Mouse (Mus musculus): ENCODE measurements at regions not wholly inside any gene's neighbourhood (a gene's known extent, or its start where the extent isn't known, plus 50 kb on each side); places are given as distances from the start of the nearest gene placed in this dataset.
"Not testable (repeated sequence)": the region's sequence is repeated elsewhere in the genome, so short reads cannot be mapped to it uniquely, and the experiment has no call there.

- H3K9me3 ChIP-seq = no peaks in the 10 kb centered on the region
- H3K27me3 ChIP-seq = no peaks in the 10 kb centered on the region
- no peak overlapping the region for H3K4me3 ChIP-seq
- H3K36me3 ChIP-seq = no peaks in the 10 kb centered on the region
- H3K27ac ChIP-seq = no peak overlapping the region
- no peak overlapping the region for H3K9ac ChIP-seq
- ATAC-seq (ENCODE audit: low FRiP score) = no peak
- 65% methylated on average over 5 of the region's 5 CpGs for WGBS
- no peaks in the 10 kb centered on the region for H3K4me1 ChIP-seq (replicated peaks)
- no peak overlapping the region for H3K4me2 ChIP-seq
Observed at GRCm38 (mm10) chr3:34751551-34751950, 101.3 kb downstream of the Sox2 start.

GRCm38 (mm10) chr3:34753557-34753956, 103.4 kb downstream of the Sox2 start:
- H3K4me2 ChIP-seq = no peak overlapping the region
- H3K4me1 ChIP-seq (replicated peaks) = no peaks in the 10 kb centered on the region
- no peaks in the 10 kb centered on the region for H3K9me3 ChIP-seq
- ATAC-seq (ENCODE audit: low FRiP score) = no peak
- no peaks in the 10 kb centered on the region for H3K27me3 ChIP-seq
- H3K4me3 ChIP-seq = no peak overlapping the region
- no peak overlapping the region for H3K9ac ChIP-seq
- H3K27ac ChIP-seq = no peak overlapping the region
- WGBS = 67% methylated on average over 8 of the region's 8 CpGs
- no peaks in the 10 kb centered on the region for H3K36me3 ChIP-seq

DNA sequence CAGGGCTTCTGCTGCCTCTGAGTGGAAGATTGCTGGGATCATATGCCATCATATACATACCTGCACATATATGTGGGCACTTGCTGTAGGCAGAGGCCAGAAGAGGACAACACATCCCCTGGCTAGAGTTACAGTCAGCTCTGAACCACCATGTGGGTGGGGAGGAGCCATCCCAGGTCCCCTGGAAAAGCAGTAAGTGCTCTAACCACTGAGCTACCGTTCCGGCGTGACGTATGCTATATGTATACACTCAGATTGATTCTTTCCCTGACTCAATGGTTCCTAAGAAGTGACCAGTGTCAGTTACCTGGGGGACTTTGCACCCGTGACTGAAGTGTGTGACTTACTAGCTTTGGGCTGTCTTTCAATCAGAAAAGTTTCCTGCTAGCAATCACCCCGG, 104.6 kb downstream of the Sox2 start:
- H3K27me3 ChIP-seq = no peaks in the 10 kb centered on the region
- no peak overlapping the region for H3K4me2 ChIP-seq
- H3K9me3 ChIP-seq = no peaks in the 10 kb centered on the region
- H3K4me1 ChIP-seq (replicated peaks) = no peaks in the 10 kb centered on the region
- ATAC-seq (ENCODE audit: low FRiP score) = no peak
- no peaks in the 10 kb centered on the region for H3K36me3 ChIP-seq
- no peak overlapping the region for H3K27ac ChIP-seq
- 91% methylated on average over 6 of the region's 6 CpGs for WGBS
- H3K9ac ChIP-seq = no peak overlapping the region
- no peak overlapping the region for H3K4me3 ChIP-seq

GRCm38 (mm10) chr3:34755282-34755681, 105.1 kb downstream of the Sox2 start:
- not testable (repeated sequence) for H3K9me3 ChIP-seq; H3K27me3 ChIP-seq; H3K4me2 ChIP-seq; H3K36me3 ChIP-seq; H3K9ac ChIP-seq; ATAC-seq (ENCODE audit: low FRiP score); H3K4me3 ChIP-seq; H3K4me1 ChIP-seq (replicated peaks); H3K27ac ChIP-seq
- 97% methylated on average over 5 of the region's 5 CpGs for WGBS

GRCm38 (mm10) chr3:34756632-34757031, 106.4 kb downstream of the Sox2 start:
- no peaks in the 10 kb centered on the region for H3K36me3 ChIP-seq
- ATAC-seq (ENCODE audit: low FRiP score) = no peak
- H3K4me2 ChIP-seq = no peak overlapping the region
- H3K27ac ChIP-seq = no peak overlapping the region
- WGBS = 32% methylated on average over 7 of the region's 7 CpGs
- H3K9ac ChIP-seq = no peak overlapping the region
- H3K9me3 ChIP-seq = no peaks in the 10 kb centered on the region
- H3K4me1 ChIP-seq (replicated peaks) = no peaks in the 10 kb centered on the region
- no peak overlapping the region for H3K4me3 ChIP-seq
- H3K27me3 ChIP-seq = no peaks in the 10 kb centered on the region

- no peaks in the 10 kb centered on the region for H3K9me3 ChIP-seq
- H3K36me3 ChIP-seq = no peaks in the 10 kb centered on the region
- 64% methylated on average over 6 of the region's 6 CpGs for WGBS
- ATAC-seq (ENCODE audit: low FRiP score) = no peak
- H3K4me3 ChIP-seq = no peak overlapping the region
- no peaks in the 10 kb centered on the region for H3K4me1 ChIP-seq (replicated peaks)
- H3K27ac ChIP-seq = no peak overlapping the region
- no peak overlapping the region for H3K9ac ChIP-seq
- H3K4me2 ChIP-seq = no peak overlapping the region
- no peaks in the 10 kb centered on the region for H3K27me3 ChIP-seq
Observed at GRCm38 (mm10) chr3:34757130-34757529, 106.9 kb downstream of the Sox2 start.

GRCm38 (mm10) chr3:34757813-34758510, 107.8 kb downstream of the Sox2 start:
- Histone ChIP-seq H3K4me2 (no peak overlapping the region), H3K4me3 (no peak overlapping the region), H3K9me3 (no peaks in the 10 kb centered on the region), H3K36me3 (no peaks in the 10 kb centered on the region), H3K27me3 (no peaks in the 10 kb centered on the region), H3K9ac (no peak overlapping the region), H3K4me1 (replicated peaks) (no peaks in the 10 kb centered on the region), H3K27ac (no peak overlapping the region)
- no peak for ATAC-seq (ENCODE audit: low FRiP score)
- 38% methylated on average over 13 of the region's 13 CpGs for WGBS

- H3K27ac ChIP-seq = no peak overlapping the region
- H3K27me3 ChIP-seq = no peaks in the 10 kb centered on the region
- no peaks in the 10 kb centered on the region for H3K36me3 ChIP-seq
- no peaks in the 10 kb centered on the region for H3K4me1 ChIP-seq (replicated peaks)
- no peaks in the 10 kb centered on the region for H3K9me3 ChIP-seq
- no peak overlapping the region for H3K9ac ChIP-seq
- H3K4me3 ChIP-seq = no peak overlapping the region
- ATAC-seq (ENCODE audit: low FRiP score) = no peak
- no peak overlapping the region for H3K4me2 ChIP-seq
- WGBS = 74% methylated on average over 19 of the region's 19 CpGs
Observed at GRCm38 (mm10) chr3:34759942-34760640, 109.9 kb downstream of the Sox2 start.

GRCm38 (mm10) chr3:34761162-34761769, 111.1 kb downstream of the Sox2 start:
- no peak overlapping the region for H3K9ac ChIP-seq
- H3K4me2 ChIP-seq = no peak overlapping the region
- no peak overlapping the region for H3K27ac ChIP-seq
- ATAC-seq (ENCODE audit: low FRiP score) = no peak
- H3K9me3 ChIP-seq = no peaks in the 10 kb centered on the region
- H3K4me1 ChIP-seq (replicated peaks) = no peaks in the 10 kb centered on the region
- WGBS = 73% methylated on average over 7 of the region's 7 CpGs
- H3K36me3 ChIP-seq = no peaks in the 10 kb centered on the region
- H3K27me3 ChIP-seq = no peaks in the 10 kb centered on the region
- no peak overlapping the region for H3K4me3 ChIP-seq

GRCm38 (mm10) chr3:34761783-34762182, 111.6 kb downstream of the Sox2 start:
- no peak overlapping the region for H3K27ac ChIP-seq
- H3K36me3 ChIP-seq = no peaks in the 10 kb centered on the region
- no peak for ATAC-seq (ENCODE audit: low FRiP score)
- no peak overlapping the region for H3K4me2 ChIP-seq
- no peaks in the 10 kb centered on the region for H3K4me1 ChIP-seq (replicated peaks)
- H3K9me3 ChIP-seq = no peaks in the 10 kb centered on the region
- WGBS = 90% methylated on average over 4 of the region's 4 CpGs
- no peak overlapping the region for H3K4me3 ChIP-seq
- H3K9ac ChIP-seq = no peak overlapping the region
- no peaks in the 10 kb centered on the region for H3K27me3 ChIP-seq

- H3K27ac ChIP-seq = no peak overlapping the region
- 62% methylated on average over 2 of the region's 2 CpGs for WGBS
Observed at GRCm38 (mm10) chr3:34764559-34764958, 114.4 kb downstream of the Sox2 start.

GRCm38 (mm10) chr3:34765151-34765550, 114.9 kb downstream of the Sox2 start:
- H3K27ac ChIP-seq = no peak overlapping the region
- no peak overlapping the region for H3K9ac ChIP-seq
- H3K4me1 ChIP-seq (replicated peaks) = no peaks in the 10 kb centered on the region
- WGBS = 68% methylated on average over 6 of the region's 6 CpGs
- H3K4me3 ChIP-seq = no peak overlapping the region
- no peak overlapping the region for H3K4me2 ChIP-seq
- H3K9me3 ChIP-seq = no peaks in the 10 kb centered on the region
- H3K27me3 ChIP-seq = no peaks in the 10 kb centered on the region
- no peaks in the 10 kb centered on the region for H3K36me3 ChIP-seq
- no peak for ATAC-seq (ENCODE audit: low FRiP score)

More at GRCm38 (mm10) chr3:34764559-34764958, 114.4 kb downstream of the Sox2 start:
- Histone ChIP-seq H3K4me1 (replicated peaks) (no peaks in the 10 kb centered on the region), H3K36me3 (no peaks in the 10 kb centered on the region), H3K9ac (no peak overlapping the region), H3K4me2 (no peak overlapping the region), H3K9me3 (no peaks in the 10 kb centered on the region), H3K4me3 (no peak overlapping the region), H3K27me3 (no peaks in the 10 kb centered on the region)
- ATAC-seq (ENCODE audit: low FRiP score) = no peak

DNA sequence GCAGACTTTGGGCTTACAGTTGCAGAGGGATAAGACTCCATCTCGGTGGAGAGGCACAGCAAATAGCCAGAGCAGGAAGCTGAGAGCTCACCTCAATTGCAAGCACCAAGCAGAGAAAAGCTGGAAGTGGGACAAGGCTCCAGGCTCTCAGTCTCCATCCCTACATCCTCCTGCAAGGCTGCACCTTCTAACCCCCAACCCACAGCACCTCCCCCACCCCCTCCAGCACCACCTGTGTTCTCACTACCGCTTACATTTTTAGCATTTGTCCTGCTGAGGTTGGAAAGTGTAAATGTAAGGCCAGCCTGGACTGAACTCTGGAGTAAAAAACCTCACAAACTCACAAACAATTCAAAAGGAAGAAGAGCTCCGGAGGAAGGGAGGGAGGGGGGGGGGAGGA, 119.6 kb downstream of the Sox2 start:
- peaks cover 8% of the 10 kb centered on the region for H3K4me1 ChIP-seq (replicated peaks)
- H3K36me3 ChIP-seq = no peaks in the 10 kb centered on the region
- WGBS = 32% methylated on average over 2 of the region's 3 CpGs
- no peaks in the 10 kb centered on the region for H3K9me3 ChIP-seq
- H3K27me3 ChIP-seq = no peaks in the 10 kb centered on the region
- H3K4me2 ChIP-seq = no peak overlapping the region
- ATAC-seq (ENCODE audit: low FRiP score) = no peak
- no peak overlapping the region for H3K9ac ChIP-seq
- H3K27ac ChIP-seq = no peak overlapping the region
- no peak overlapping the region for H3K4me3 ChIP-seq
